Mouse (Mus musculus): ENCODE data around the gene Fermt3. TPM values are rescaled to one million over a fixed set of nuclear protein-coding genes. Genes with fewer than 3 reads are reported as not detected.

Gene Fermt3
- polyA plus RNA-seq, 1 experiment = 9.2 TPM

GRCm38 (mm10) chr19:7039088-7039720, 19.9 kb upstream of the Fermt3 start:
- Histone ChIP-seq H3K27ac (ENCODE audit: insufficient read depth, low read depth, low read length) (no peak overlapping the region), H3K4me1 (ENCODE audit: control insufficient read depth, insufficient read depth, low read length) (peaks cover 4% of the 10 kb centered on the region; the same call in 1 of the 2 replicates), H3K4me3 (ENCODE audit: insufficient read depth, low read depth, low read length) (peak overlapping the region; percentile 64), H3K36me3 (ENCODE audit: control insufficient read depth, insufficient read depth, low read length) (no peaks in the 10 kb centered on the region; the same call in 1 of the 2 replicates), H3K27me3 (replicated peaks; ENCODE audit: control insufficient read depth, insufficient read depth, low read length) (no peaks in the 10 kb centered on the region)
- WGBS = under 1% methylated on average over 35 of the region's 35 CpGs
- TF ChIP-seq POLR2A (IDR thresholded peaks at IDR 0.05; ENCODE audit: low read depth, low read length) (no peak), CTCF (conservative IDR thresholded peaks at IDR 0.05; ENCODE audit: insufficient read depth, insufficient read length, low read depth, low read length) (no peak)
- peak; percentile 53 for DNase-seq

- peaks cover 8% of the 10 kb centered on the region for H3K36me3 ChIP-seq (ENCODE audit: control insufficient read depth, insufficient read depth, low read length)
- no peak for TF ChIP-seq CTCF (conservative IDR thresholded peaks at IDR 0.05; ENCODE audit: insufficient read depth, insufficient read length, low read depth, low read length)
- no peak for TF ChIP-seq POLR2A (IDR thresholded peaks at IDR 0.05; ENCODE audit: low read depth, low read length)
These were observed 14.7 kb upstream of the Fermt3 start for GRCm38 (mm10) chr19:7034006-7034405.

GRCm38 (mm10) chr19:7029531-7029930, 10.3 kb upstream of the Fermt3 start:
- WGBS = 92% methylated on average over 5 of the region's 5 CpGs
- H3K4me3 ChIP-seq (ENCODE audit: insufficient read depth, low read depth, low read length) = no peak overlapping the region

More at GRCm38 (mm10) chr19:7034006-7034405, 14.7 kb upstream of the Fermt3 start:
- no peak overlapping the region for H3K4me3 ChIP-seq (ENCODE audit: insufficient read depth, low read depth, low read length)
- H3K4me1 ChIP-seq (ENCODE audit: control insufficient read depth, insufficient read depth, low read length) = no peaks in the 10 kb centered on the region; the same call in 1 of the 2 replicates
- H3K27me3 ChIP-seq (replicated peaks; ENCODE audit: control insufficient read depth, insufficient read depth, low read length) = no peaks in the 10 kb centered on the region
- H3K27ac ChIP-seq (ENCODE audit: insufficient read depth, low read depth, low read length) = no peak overlapping the region
- 81% methylated on average over 5 of the region's 5 CpGs for WGBS
- DNase-seq = no peak

DNA sequence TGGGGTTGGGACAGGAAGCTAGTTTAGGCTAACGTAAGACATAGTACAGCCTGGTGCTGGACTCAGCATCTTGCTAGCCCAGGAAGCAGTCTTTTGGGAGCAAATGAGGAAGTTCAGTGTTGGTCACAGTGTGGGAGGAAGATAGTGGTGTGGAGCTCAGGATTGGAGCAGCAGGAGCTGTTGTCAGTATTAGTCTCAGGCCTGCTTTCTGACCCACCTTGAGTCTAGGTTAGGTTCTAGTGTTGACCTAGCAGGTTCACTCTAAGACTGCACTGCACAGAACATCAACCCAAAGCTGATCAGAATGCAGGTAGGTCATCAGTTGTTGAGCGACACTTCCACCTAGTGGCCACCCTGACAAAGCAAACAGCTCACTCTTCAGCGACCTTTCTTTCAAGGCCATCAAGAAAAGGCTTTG, 964 bp upstream of the Fermt3 start:
- H3K27me3 ChIP-seq (replicated peaks; ENCODE audit: control insufficient read depth, insufficient read depth, low read length) = no peaks in the 10 kb centered on the region
- no peak overlapping the region for H3K27ac ChIP-seq (ENCODE audit: insufficient read depth, low read depth, low read length)
- TF ChIP-seq CTCF (conservative IDR thresholded peaks at IDR 0.05; ENCODE audit: insufficient read depth, insufficient read length, low read depth, low read length) (peak; percentile 89), POLR2A (IDR thresholded peaks at IDR 0.05; ENCODE audit: low read depth, low read length) (no peak)
- WGBS = 40% methylated on average over 3 of the region's 3 CpGs
- peaks cover 6% of the 10 kb centered on the region for H3K36me3 ChIP-seq (ENCODE audit: control insufficient read depth, insufficient read depth, low read length)
- no peaks in the 10 kb centered on the region for H3K4me1 ChIP-seq (ENCODE audit: control insufficient read depth, insufficient read depth, low read length)
- DNase-seq = peak; percentile 77
- H3K4me3 ChIP-seq (ENCODE audit: insufficient read depth, low read depth, low read length) = no peak overlapping the region

More at GRCm38 (mm10) chr19:7029531-7029930, 10.3 kb upstream of the Fermt3 start:
- Histone ChIP-seq H3K27me3 (replicated peaks; ENCODE audit: control insufficient read depth, insufficient read depth, low read length) (no peaks in the 10 kb centered on the region), H3K36me3 (ENCODE audit: control insufficient read depth, insufficient read depth, low read length) (peaks cover 12% of the 10 kb centered on the region), H3K27ac (ENCODE audit: insufficient read depth, low read depth, low read length) (no peak overlapping the region), H3K4me1 (ENCODE audit: control insufficient read depth, insufficient read depth, low read length) (no peaks in the 10 kb centered on the region)
- no peak for DNase-seq
- TF ChIP-seq POLR2A (IDR thresholded peaks at IDR 0.05; ENCODE audit: low read depth, low read length) (no peak), CTCF (conservative IDR thresholded peaks at IDR 0.05; ENCODE audit: insufficient read depth, insufficient read length, low read depth, low read length) (no peak)

GRCm38 (mm10) chr19:7018546-7018945, 723 bp downstream of the Fermt3 start:
- Histone ChIP-seq H3K27ac (ENCODE audit: insufficient read depth, low read depth, low read length) (no peak overlapping the region), H3K4me1 (ENCODE audit: control insufficient read depth, insufficient read depth, low read length) (no peaks in the 10 kb centered on the region), H3K27me3 (replicated peaks; ENCODE audit: control insufficient read depth, insufficient read depth, low read length) (no peaks in the 10 kb centered on the region), H3K4me3 (ENCODE audit: insufficient read depth, low read depth, low read length) (no peak overlapping the region), H3K36me3 (ENCODE audit: control insufficient read depth, insufficient read depth, low read length) (peaks cover 4% of the 10 kb centered on the region; the same call in 1 of the 2 replicates)
- no peak for DNase-seq
- TF ChIP-seq POLR2A (IDR thresholded peaks at IDR 0.05; ENCODE audit: low read depth, low read length) (no peak), CTCF (conservative IDR thresholded peaks at IDR 0.05; ENCODE audit: insufficient read depth, insufficient read length, low read depth, low read length) (no peak)
- 78% methylated on average over 11 of the region's 11 CpGs for WGBS

DNA sequence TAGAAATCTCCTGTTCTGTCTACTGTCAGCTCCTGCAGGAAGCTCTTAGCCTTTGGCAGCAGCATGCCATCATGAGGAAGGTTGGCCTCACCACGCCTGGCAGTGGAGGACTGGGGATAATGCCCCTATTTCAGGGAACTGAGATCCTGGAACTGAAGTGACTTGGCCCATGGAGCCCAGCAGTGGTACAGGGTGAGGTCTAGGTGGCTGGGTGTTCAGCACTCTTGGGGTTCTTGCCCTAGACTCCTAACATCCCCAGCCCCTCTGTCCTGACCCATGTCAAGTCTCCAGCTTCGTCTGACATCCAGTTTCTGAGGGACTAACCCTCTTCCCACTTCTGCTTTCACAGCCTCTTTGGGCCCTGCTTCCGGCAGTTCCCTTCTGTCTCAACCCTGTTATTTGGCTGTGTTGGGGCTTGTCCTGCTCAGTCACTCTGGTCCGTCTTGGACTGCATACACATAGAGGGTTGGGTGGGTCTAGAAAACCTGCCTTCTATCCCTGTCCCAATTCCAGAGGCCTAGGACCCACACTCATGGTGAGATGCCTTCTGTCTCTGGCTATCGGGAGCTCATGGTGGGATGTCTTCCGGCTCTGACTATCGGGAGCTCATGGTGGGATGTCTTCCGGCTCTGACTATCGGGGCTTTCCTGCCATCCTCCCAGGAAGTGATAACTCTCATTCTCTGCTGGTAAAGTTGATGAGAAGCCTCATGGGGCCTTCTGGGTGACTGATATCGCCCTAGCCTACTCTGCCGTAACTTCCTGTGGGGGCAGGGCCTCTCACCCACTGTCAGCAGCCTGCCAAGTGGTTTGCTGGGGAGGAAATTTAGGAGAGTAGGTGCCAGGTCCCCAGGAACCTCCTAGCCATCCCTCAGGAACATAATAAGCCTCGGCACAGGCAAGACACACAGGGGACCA, 1.5 kb downstream of the Fermt3 start:
- Histone ChIP-seq H3K27ac (ENCODE audit: insufficient read depth, low read depth, low read length) (no peak overlapping the region), H3K4me1 (ENCODE audit: control insufficient read depth, insufficient read depth, low read length) (no peaks in the 10 kb centered on the region), H3K36me3 (ENCODE audit: control insufficient read depth, insufficient read depth, low read length) (peaks cover 4% of the 10 kb centered on the region; the same call in 1 of the 2 replicates), H3K4me3 (ENCODE audit: insufficient read depth, low read depth, low read length) (no peak overlapping the region), H3K27me3 (replicated peaks; ENCODE audit: control insufficient read depth, insufficient read depth, low read length) (no peaks in the 10 kb centered on the region)
- TF ChIP-seq CTCF (conservative IDR thresholded peaks at IDR 0.05; ENCODE audit: insufficient read depth, insufficient read length, low read depth, low read length) (no peak), POLR2A (IDR thresholded peaks at IDR 0.05; ENCODE audit: low read depth, low read length) (no peak)
- 70% methylated on average over 12 of the region's 12 CpGs for WGBS
- DNase-seq = no peak
